Mouse (Mus musculus): ENCODE data around the gene Eif1.

DNA sequence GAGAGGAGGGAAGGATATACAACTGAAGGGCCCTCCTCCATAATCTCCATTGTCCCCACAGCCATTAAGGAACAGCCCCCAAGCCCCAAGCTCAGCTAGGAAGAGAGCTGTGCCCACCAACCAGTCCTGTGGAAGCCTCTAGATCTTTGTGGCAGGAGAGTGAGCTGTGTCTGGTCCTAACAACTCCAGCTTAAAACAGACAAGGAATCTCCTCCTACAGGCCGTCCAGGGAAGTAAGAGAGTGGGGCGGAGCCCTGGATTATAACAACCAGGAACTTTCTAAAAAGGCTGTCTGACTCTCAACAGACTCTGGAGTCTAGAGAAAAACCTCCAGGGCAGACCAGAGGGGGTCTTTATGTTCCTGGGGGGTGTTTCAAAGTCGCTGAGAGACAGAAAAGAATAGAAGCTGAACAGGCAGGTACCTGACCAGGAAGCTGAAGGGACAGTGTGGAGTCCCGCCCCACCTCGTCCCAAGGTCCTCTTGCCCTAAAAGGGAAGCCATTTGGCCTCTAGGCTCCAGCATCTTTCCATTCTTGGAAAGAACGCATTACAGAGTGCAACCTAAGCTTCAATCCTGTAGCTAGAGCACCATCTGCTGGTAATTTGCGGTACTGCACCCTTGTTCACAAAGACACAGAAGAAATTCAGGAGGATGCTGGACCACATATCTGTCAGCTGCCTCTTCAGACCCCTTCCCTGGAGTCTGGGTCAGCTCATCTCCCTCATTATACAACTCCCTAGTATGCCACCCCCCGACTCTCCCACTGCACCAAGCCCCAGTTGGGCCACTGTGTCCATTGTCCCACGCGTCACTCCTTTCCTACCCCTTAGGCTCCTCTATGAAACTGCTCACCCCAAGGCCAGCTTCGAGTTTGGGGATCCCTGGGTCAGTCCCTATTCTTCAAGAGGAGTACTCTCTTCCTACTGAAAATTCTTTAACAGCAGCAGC lies 37.8 kb upstream of the Eif1 start:
- peak; percentile 94 for TF ChIP-seq CTCF (IDR thresholded peaks at IDR 0.05; ENCODE audit: extremely low read depth, insufficient read depth, low read length)
- TF ChIP-seq POLR2A (IDR thresholded peaks at IDR 0.05; ENCODE audit: extremely low read depth, insufficient read depth, low read length) = no peak
